Comparison of ENCODE assay signal across 14 mouse cellular contexts in genomic region chr5:118516066-118516465, GRCm38 (mm10). TPM values are rescaled to one million over a fixed set of nuclear protein-coding genes. Genes with fewer than 3 reads are reported as not detected.
A peak's percentile ranks its signal among the peaks of the same experiment; 100 is the strongest.
DNase-seq lines count a peak whose midpoint lies in the region; ATAC-seq and TF ChIP-seq lines count a peak whose summit lies in the region.
"Had no signal": no experiment of that assay in that cellular context is flagged by ENCODE, and none has a peak within 500 bp of the region (broad histone marks: within the 10 kb centered on the region; RNA-seq: fewer than 3 reads in every experiment).

No protein-coding gene starts in this region.

- TF ChIP-seq POLR2A in heart, adult 2 months (IDR thresholded peaks at IDR 0.05; ENCODE audit: insufficient read depth, low read depth, low read length): no peak
- no peak for TF ChIP-seq POLR2A in lung, adult 2 months (IDR thresholded peaks at IDR 0.05; ENCODE audit: borderline replicate concordance, extremely low read depth, low read depth, low read length)
- TF ChIP-seq POLR2A in myocyte (IDR thresholded peaks at IDR 0.05; ENCODE audit: insufficient read length, low read depth): no peak

- no peaks in the 10 kb centered on the region for H3K9me3 ChIP-seq in heart, embryonic 12.5 days (replicated peaks)
- H3K9me3 ChIP-seq in lung, embryonic 15.5 days: no peaks in the 10 kb centered on the region
- no peaks in the 10 kb centered on the region for H3K9me3 ChIP-seq in embryonic facial prominence, embryonic 10.5 days
- H3K9me3 ChIP-seq: megakaryocyte, embryonic 14.5 days had no signal

- H3K36me3 ChIP-seq in heart, embryonic 12.5 days: no peaks in the 10 kb centered on the region
- no peaks in the 10 kb centered on the region for H3K36me3 ChIP-seq in heart, adult 2 months (ENCODE audit: control insufficient read depth, insufficient read depth, low read length)
- no peaks in the 10 kb centered on the region for H3K36me3 ChIP-seq in lung, embryonic 15.5 days
- H3K36me3 ChIP-seq in embryonic facial prominence, embryonic 10.5 days (replicated peaks): no peaks in the 10 kb centered on the region
- no peaks in the 10 kb centered on the region for H3K36me3 ChIP-seq in myocyte (ENCODE audit: control insufficient read depth, insufficient read depth)

- H3K27me3 ChIP-seq in heart, embryonic 12.5 days (replicated peaks): peaks cover 8% of the 10 kb centered on the region; the same call in 1 of the 2 replicates
- no peaks in the 10 kb centered on the region for H3K27me3 ChIP-seq in heart, adult 2 months (ENCODE audit: control insufficient read depth, insufficient read depth, low read length)
- H3K27me3 ChIP-seq in lung, embryonic 15.5 days: no peaks in the 10 kb centered on the region
- peaks cover 48% of the 10 kb centered on the region for H3K27me3 ChIP-seq in embryonic facial prominence, embryonic 10.5 days (replicated peaks; ENCODE audit: low read depth, poor library complexity, severe bottlenecking)
- no peaks in the 10 kb centered on the region for H3K27me3 ChIP-seq in myocyte (ENCODE audit: control insufficient read depth, insufficient read depth, insufficient read length)

- no peak overlapping the region for H3K9ac ChIP-seq in heart, embryonic 12.5 days
- no peak overlapping the region for H3K9ac ChIP-seq in heart, adult 2 months (ENCODE audit: low read depth, low read length)
- H3K9ac ChIP-seq in lung, embryonic 15.5 days: no peak overlapping the region

- TF ChIP-seq EP300 in heart, adult 2 months (IDR thresholded peaks at IDR 0.05; ENCODE audit: insufficient read depth, low read depth, low read length): no peak

- H3ac ChIP-seq in myocyte (ENCODE audit: control insufficient read depth, insufficient read length): no peak overlapping the region

- H3K79me2 ChIP-seq in heart, adult 2 months (replicated peaks; ENCODE audit: control insufficient read depth, insufficient read depth, low read length): no peaks in the 10 kb centered on the region
- H3K79me2 ChIP-seq in myocyte (ENCODE audit: control insufficient read depth, insufficient read depth): no peaks in the 10 kb centered on the region

- intact Hi-C loops in heart, adult 2 months (cut with DNase I): no loop called here

- no peak for DNase-seq in heart, adult 2 months
- no peak for DNase-seq in lung, adult 2 months
- no peak for DNase-seq in embryonic facial prominence, embryonic 10.5 days (ENCODE audit: low spot score)
- no peak for DNase-seq in kidney, adult 18-20 months
- DNase-seq: thymus, postnatal 36 days had no signal

- H3K4me3 ChIP-seq in heart, embryonic 12.5 days: no peak overlapping the region
- H3K4me3 ChIP-seq in heart, adult 2 months: no peak overlapping the region
- no peak overlapping the region for H3K4me3 ChIP-seq in lung, embryonic 15.5 days
- H3K4me3 ChIP-seq in lung, adult 2 months (replicated peaks; ENCODE audit: extremely low read depth, low read depth, low read length): no peak overlapping the region
- no peak overlapping the region for H3K4me3 ChIP-seq in embryonic facial prominence, embryonic 10.5 days
- H3K4me3 ChIP-seq in myocyte: no peak overlapping the region

- 0 out of 2 replicates have a peak overlapping the region, but pooled peaks have one; percentile 8 for H3K4me2 ChIP-seq in heart, embryonic 12.5 days
- H3K4me2 ChIP-seq in lung, embryonic 15.5 days: no peak overlapping the region
- H3K4me2 ChIP-seq in myocyte (ENCODE audit: low read depth): peak overlapping the region; percentile 96
- H3K4me2 ChIP-seq: heart, embryonic 11.5 days; liver, embryonic 11.5 days had no signal

- ATAC-seq in heart, embryonic 12.5 days (ENCODE audit: insufficient number of reproducible peaks, low FRiP score): no peak
- ATAC-seq in lung, embryonic 15.5 days (ENCODE audit: borderline replicate concordance, extremely low read depth, low FRiP score, low TSS enrichment): no peak
- no peak for ATAC-seq in megakaryocyte, adult 5-6 weeks (ENCODE audit: poor library complexity, severe bottlenecking)
- ATAC-seq: hindbrain, postnatal 0 days had no signal

- 79% methylated on average over 6 of the region's 6 CpGs for WGBS in heart, embryonic 12.5 days
- WGBS in heart, adult 2 months: 96% methylated on average over 6 of the region's 6 CpGs
- WGBS in lung, embryonic 15.5 days: 76% methylated on average over 6 of the region's 6 CpGs
- WGBS in lung, adult 2 months: 92% methylated on average over 6 of the region's 6 CpGs
- WGBS in embryonic facial prominence, embryonic 10.5 days: 77% methylated on average over 6 of the region's 6 CpGs

- no peak overlapping the region for H3K27ac ChIP-seq in heart, embryonic 12.5 days (ENCODE audit: poor library complexity, severe bottlenecking)
- H3K27ac ChIP-seq in heart, adult 2 months: no peak overlapping the region
- H3K27ac ChIP-seq in lung, embryonic 15.5 days: peak overlapping the region; percentile 89
- H3K27ac ChIP-seq in embryonic facial prominence, embryonic 10.5 days (replicated peaks): peak overlapping the region; percentile 57; the same call in 1 of the 2 replicates
- H3K27ac ChIP-seq: hindbrain, postnatal 0 days; kidney, postnatal 0 days had no signal

- peaks cover 36% of the 10 kb centered on the region for H3K4me1 ChIP-seq in heart, embryonic 12.5 days (replicated peaks)
- peaks cover 10% of the 10 kb centered on the region for H3K4me1 ChIP-seq in heart, adult 2 months (ENCODE audit: control insufficient read depth, insufficient read depth, low read length)
- peaks cover 42% of the 10 kb centered on the region for H3K4me1 ChIP-seq in lung, embryonic 15.5 days
- H3K4me1 ChIP-seq in lung, adult 2 months (ENCODE audit: control insufficient read depth, insufficient read depth, low read length): peaks cover 4% of the 10 kb centered on the region; the same call in 1 of the 2 replicates
- H3K4me1 ChIP-seq in embryonic facial prominence, embryonic 10.5 days: peaks cover 78% of the 10 kb centered on the region

- no peak for TF ChIP-seq CTCF in heart, adult 2 months (IDR thresholded peaks at IDR 0.05)
- TF ChIP-seq CTCF in lung, adult 2 months (IDR thresholded peaks at IDR 0.05; ENCODE audit: insufficient read depth, low read length): no peak

TF ChIP-seq in myocyte, 11 proteins besides CTCF, POLR2A, EP300 and RAD21:
- no peak for TF ChIP-seq CEBPB (IDR thresholded peaks at IDR 0.05; ENCODE audit: insufficient read depth, poor library complexity, severe bottlenecking)
- TF ChIP-seq MYOD1 (IDR thresholded peaks at IDR 0.05; ENCODE audit: control insufficient read depth in 1 of 3, insufficient read length in 2 of 3, low read depth in 2 of 3): no peak
- no peak for TF ChIP-seq POLR2AphosphoS2 (IDR thresholded peaks at IDR 0.05; ENCODE audit: insufficient read length, low read depth)
- no peak for TF ChIP-seq REST (IDR thresholded peaks at IDR 0.05; ENCODE audit: insufficient read depth, insufficient read length)
- no peak for TF ChIP-seq TCF12 (IDR thresholded peaks at IDR 0.05; ENCODE audit: insufficient read depth, poor library complexity, severe bottlenecking)
- TF ChIP-seq TCF3 (IDR thresholded peaks at IDR 0.05; ENCODE audit: insufficient read length, low read depth): no peak
- TF ChIP-seq USF1 (IDR thresholded peaks at IDR 0.05; ENCODE audit: low read depth): no peak
- no peak for TF ChIP-seq MAX (IDR thresholded peaks at IDR 0.05; ENCODE audit: low read depth)
- TF ChIP-seq E2F4 (IDR thresholded peaks at IDR 0.05; ENCODE audit: insufficient read depth): no peak
- TF ChIP-seq MYOG (IDR thresholded peaks at IDR 0.05; ENCODE audit: control insufficient read depth in 1 of 3, insufficient read depth in 1 of 3, insufficient read length in 2 of 3, low read depth in 2 of 3): no peak
- no peak for TF ChIP-seq SRF (IDR thresholded peaks at IDR 0.05; ENCODE audit: control insufficient read depth, insufficient read length, low read depth)

RNA-seq across cellular contexts. Expression of gene Med13l, which starts 44.4 kb away (rescaled TPM):
- polyA plus RNA-seq in heart, embryonic 12.5 days (2016; fragmentation: Nextera tagmentation; extraction: Ambion mirVana): 10.0 and 10.8 TPM in 2 replicates
- total RNA-seq in heart, adult 2 months (2021): 10 to 100 TPM; 29.9 to 30.8 TPM
- 10.4 and 11.0 TPM in 2 replicates for polyA plus RNA-seq in heart, adult 2 months (2012; rRNA removed)
- polyA plus RNA-seq in lung, embryonic 15.5 days (2015; fragmentation: Nextera tagmentation; extraction: Ambion mirVana): 9.1 and 9.3 TPM in 2 replicates
- polyA plus RNA-seq in lung, adult 2 months (2012; rRNA removed): 20.3 and 21.4 TPM in 2 replicates
- polyA plus RNA-seq in embryonic facial prominence, embryonic 10.5 days (2016; fragmentation: Nextera tagmentation; extraction: Ambion mirVana): 11.5 and 11.6 TPM in 2 replicates
- 7.4 TPM for polyA plus RNA-seq in myocyte (2012; fragmentation: generic; extraction: Trizol)
- total RNA-seq in megakaryocyte, adult 5-6 weeks (2015): 25.6 and 30.7 TPM in 2 replicates
- total RNA-seq in megakaryocyte, adult 5-6 weeks (2017): 21.5 and 31.8 TPM in 2 replicates

Comparison
In these comparisons a context has a peak if more than half of its experiments do, and no peak if none do; other contexts are left out.
1. H3K27ac ChIP-seq: peak in lung, embryonic 15.5 days (single experiment) and embryonic facial prominence, embryonic 10.5 days (single experiment); none in heart, embryonic 12.5 days (single experiment) and heart, adult 2 months (single experiment).